Mouse (Mus musculus): ENCODE measurements at regions not wholly inside any gene's neighbourhood (a gene's known extent, or its start where the extent isn't known, plus 50 kb on each side); places are given as distances from the start of the nearest gene placed in this dataset.

GRCm38 (mm10) chr13:43990281-43991101, 205.9 kb downstream of the Cd83 start:
- no peak for TF ChIP-seq CTCF (conservative IDR thresholded peaks at IDR 0.05; ENCODE audit: low read length)
- no peak for TF ChIP-seq NANOG (IDR thresholded peaks at IDR 0.05; ENCODE audit: borderline replicate concordance, low read length)

All from E14TG2a.4 (cell line).